Comparison of ENCODE assay signal across 16 mouse cellular contexts in the genomic region with DNA sequence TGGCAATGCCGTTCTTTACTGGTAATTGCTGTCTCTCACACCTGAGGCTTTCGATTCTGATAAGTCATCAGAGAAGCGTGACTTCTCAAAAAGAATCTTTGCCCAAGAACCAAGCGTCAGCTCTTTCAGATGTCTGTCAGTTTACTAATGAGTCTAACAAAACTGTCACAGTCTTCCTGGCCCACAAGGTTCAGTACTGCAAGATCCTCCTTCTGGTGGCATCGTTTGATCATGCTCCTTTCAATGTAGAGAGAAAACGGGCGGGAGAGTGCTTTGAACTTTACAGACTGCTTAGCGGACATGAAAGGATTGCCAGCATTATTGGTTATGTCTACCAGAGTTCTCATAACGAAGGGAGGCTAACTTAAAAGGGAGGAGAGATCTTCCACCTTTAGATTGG.
DNase-seq lines count a peak whose midpoint lies in the region; ATAC-seq lines count a peak whose summit lies in the region.
"Had no signal": no experiment of that assay in that cellular context is flagged by ENCODE, and none has a peak within 500 bp of the region (broad histone marks: within the 10 kb centered on the region; RNA-seq: fewer than 3 reads in every experiment).

No protein-coding gene starts in this region.

- peak overlapping the region; percentile 44; the same call in 1 of the 2 replicates for H3K27ac ChIP-seq in forebrain, embryonic 10.5 days
- H3K27ac ChIP-seq in forebrain, embryonic 14.5 days (ENCODE audit: low read depth, low read length): no peak overlapping the region; the same call in 1 of the 2 replicates
- H3K27ac ChIP-seq in hindbrain, embryonic 16.5 days (ENCODE audit: low read depth, low read length): no peak overlapping the region
- H3K27ac ChIP-seq in neural tube, embryonic 13.5 days (replicated peaks): no peak overlapping the region
- no peak overlapping the region for H3K27ac ChIP-seq in kidney, embryonic 15.5 days
- H3K27ac ChIP-seq: heart, embryonic 10.5 days; lung, embryonic 15.5 days had no signal

- peak; percentile 68 for ATAC-seq in forebrain, embryonic 14.5 days
- ATAC-seq in hindbrain, embryonic 16.5 days: peak; percentile 23; the same call in 1 of the 2 replicates
- ATAC-seq in neural tube, embryonic 13.5 days (ENCODE audit: low read depth): no peak
- ATAC-seq in megakaryocyte, adult 5-6 weeks (ENCODE audit: poor library complexity, severe bottlenecking): no peak
- no peak for ATAC-seq in kidney, embryonic 15.5 days (replicated peaks; ENCODE audit: low FRiP score)

- peak overlapping the region; percentile 28; the same call in 1 of the 2 replicates for H3K4me2 ChIP-seq in forebrain, embryonic 14.5 days (ENCODE audit: low read length)
- peak overlapping the region; percentile 14 for H3K4me2 ChIP-seq in hindbrain, embryonic 16.5 days (ENCODE audit: low read length)
- peak overlapping the region; percentile 30 for H3K4me2 ChIP-seq in neural tube, embryonic 13.5 days
- no peak overlapping the region for H3K4me2 ChIP-seq in kidney, embryonic 15.5 days
- H3K4me2 ChIP-seq: lung, embryonic 15.5 days had no signal

- H3K27me3 ChIP-seq in forebrain, embryonic 10.5 days (ENCODE audit: poor library complexity, severe bottlenecking): no peaks in the 10 kb centered on the region
- no peaks in the 10 kb centered on the region for H3K27me3 ChIP-seq in forebrain, embryonic 14.5 days (replicated peaks; ENCODE audit: control insufficient read depth, insufficient read depth, low read length)
- H3K27me3 ChIP-seq in hindbrain, embryonic 16.5 days (replicated peaks; ENCODE audit: control insufficient read depth, insufficient read depth, low read length): no peaks in the 10 kb centered on the region
- H3K27me3 ChIP-seq in neural tube, embryonic 13.5 days: no peaks in the 10 kb centered on the region
- H3K27me3 ChIP-seq in kidney, embryonic 15.5 days: peaks cover 7% of the 10 kb centered on the region; the same call in 1 of the 2 replicates
- H3K27me3 ChIP-seq: lung, embryonic 15.5 days had no signal

- WGBS in forebrain, embryonic 10.5 days: 36% methylated on average over 9 of the region's 9 CpGs
- WGBS in forebrain, embryonic 14.5 days: 7% methylated on average over 9 of the region's 9 CpGs
- WGBS in hindbrain, embryonic 16.5 days: 15% methylated on average over 9 of the region's 9 CpGs
- 26% methylated on average over 9 of the region's 9 CpGs for WGBS in neural tube, embryonic 13.5 days
- 38% methylated on average over 9 of the region's 9 CpGs for WGBS in kidney, embryonic 15.5 days

- no peak overlapping the region; the same call in 1 of the 2 replicates for H3K4me3 ChIP-seq in forebrain, embryonic 10.5 days
- no peak overlapping the region for H3K4me3 ChIP-seq in forebrain, embryonic 14.5 days (ENCODE audit: low read depth, low read length)
- no peak overlapping the region for H3K4me3 ChIP-seq in hindbrain, embryonic 16.5 days (ENCODE audit: low read length)
- no peak overlapping the region for H3K4me3 ChIP-seq in neural tube, embryonic 13.5 days
- no peak overlapping the region for H3K4me3 ChIP-seq in kidney, embryonic 15.5 days (replicated peaks)
- H3K4me3 ChIP-seq: heart, embryonic 10.5 days; lung, embryonic 15.5 days; megakaryocyte, embryonic 14.5 days had no signal

- H3K9ac ChIP-seq in forebrain, embryonic 14.5 days (ENCODE audit: low read length): no peak overlapping the region
- no peak overlapping the region for H3K9ac ChIP-seq in hindbrain, embryonic 16.5 days (ENCODE audit: low read depth, low read length)
- H3K9ac ChIP-seq in neural tube, embryonic 13.5 days: no peak overlapping the region
- no peak overlapping the region for H3K9ac ChIP-seq in kidney, embryonic 15.5 days
- H3K9ac ChIP-seq: lung, embryonic 15.5 days had no signal

- H3K9me3 ChIP-seq in forebrain, embryonic 10.5 days: no peaks in the 10 kb centered on the region
- no peaks in the 10 kb centered on the region for H3K9me3 ChIP-seq in forebrain, embryonic 14.5 days (replicated peaks; ENCODE audit: control insufficient read depth, low read length)
- H3K9me3 ChIP-seq in hindbrain, embryonic 16.5 days (ENCODE audit: control insufficient read depth, low read length): no peaks in the 10 kb centered on the region
- no peaks in the 10 kb centered on the region for H3K9me3 ChIP-seq in neural tube, embryonic 13.5 days
- no peaks in the 10 kb centered on the region for H3K9me3 ChIP-seq in kidney, embryonic 15.5 days (replicated peaks)
- H3K9me3 ChIP-seq: heart, embryonic 10.5 days; lung, embryonic 15.5 days had no signal

- peaks cover 26% of the 10 kb centered on the region for H3K4me1 ChIP-seq in forebrain, embryonic 10.5 days
- peaks cover 15% of the 10 kb centered on the region for H3K4me1 ChIP-seq in forebrain, embryonic 14.5 days (ENCODE audit: control insufficient read depth, insufficient read depth, low read length)
- peaks cover 5% of the 10 kb centered on the region; the same call in 1 of the 2 replicates for H3K4me1 ChIP-seq in hindbrain, embryonic 16.5 days (ENCODE audit: control insufficient read depth, insufficient read depth, low read depth, low read length)
- H3K4me1 ChIP-seq in neural tube, embryonic 13.5 days (replicated peaks): peaks cover 11% of the 10 kb centered on the region
- no peaks in the 10 kb centered on the region for H3K4me1 ChIP-seq in kidney, embryonic 15.5 days
- H3K4me1 ChIP-seq: heart, embryonic 10.5 days; lung, embryonic 15.5 days; megakaryocyte, embryonic 14.5 days had no signal

- no peaks in the 10 kb centered on the region for H3K36me3 ChIP-seq in forebrain, embryonic 10.5 days (replicated peaks)
- H3K36me3 ChIP-seq in forebrain, embryonic 14.5 days (ENCODE audit: control insufficient read depth, insufficient read depth, low read length): no peaks in the 10 kb centered on the region
- no peaks in the 10 kb centered on the region for H3K36me3 ChIP-seq in hindbrain, embryonic 16.5 days (ENCODE audit: control insufficient read depth, insufficient read depth, low read length)
- H3K36me3 ChIP-seq in neural tube, embryonic 13.5 days: no peaks in the 10 kb centered on the region
- no peaks in the 10 kb centered on the region for H3K36me3 ChIP-seq in kidney, embryonic 15.5 days
- H3K36me3 ChIP-seq: heart, embryonic 10.5 days; lung, embryonic 15.5 days had no signal

- DNase-seq in forebrain, embryonic 10.5 days (ENCODE audit: extremely low spot score, low spot score): no peak
- peak; percentile 72 for DNase-seq in forebrain, embryonic 14.5 days (ENCODE audit: low spot score)
- no peak for DNase-seq in adrenal gland, postnatal 4 days (ENCODE audit: low spot score in 2 of 2)
- DNase-seq: adrenal gland, postnatal 25 days; cerebellum, adult 11-12 months; heart, postnatal 4 days; kidney, adult 2 months; liver; right cerebral cortex, adult 18-20 months had no signal

Comparison
In these comparisons a context has a peak if more than half of its experiments do, and no peak if none do; other contexts are left out.
1. ATAC-seq: peak in forebrain, embryonic 14.5 days (single experiment) and hindbrain, embryonic 16.5 days (single experiment); none in neural tube, embryonic 13.5 days (single experiment), megakaryocyte, adult 5-6 weeks (single experiment) and kidney, embryonic 15.5 days (single experiment).